Mouse (Mus musculus) heart, adult 2 months (tissue): ENCODE data around the gene Tmem107. TPM values are rescaled to one million over a fixed set of nuclear protein-coding genes. Genes with fewer than 3 reads are reported as not detected.

Experiments used
- DNase-seq, 2 experiments: peaks; one replicate each; pipeline ENCODE4 v3.0.0; 2021
- H3K27ac ChIP-seq: fragments of 200-600 bp; 2 replicates; pipeline ENCODE4 v1.8.1; 2022
- H3K27me3 ChIP-seq: fragments of 200-500 bp; 2 replicates; pipeline ENCODE4 v1.6.1; 2012; ENCODE audit warnings: mild to moderate bottlenecking, low read length, inconsistent platforms, mixed read lengths; ENCODE audit not compliant: control insufficient read depth, insufficient read depth
- H3K36me3 ChIP-seq: fragments of 200-500 bp; 2 replicates; pipeline ENCODE4 v1.6.1; 2012; ENCODE audit warnings: low read length, inconsistent platforms; ENCODE audit not compliant: control insufficient read depth, insufficient read depth
- H3K4me1 ChIP-seq: fragments of 200-500 bp; 2 replicates; pipeline ENCODE4 v1.6.1; 2011; ENCODE audit warnings: low read length; ENCODE audit not compliant: control insufficient read depth, insufficient read depth
- H3K4me3 ChIP-seq: fragments of 200-600 bp; 2 replicates; pipeline ENCODE4 v1.8.1; 2022
- H3K79me2 ChIP-seq: fragments of 200-500 bp; replicated peaks from 2 replicates; pipeline ENCODE4 v1.6.1; 2012; ENCODE audit warnings: mild to moderate bottlenecking, inconsistent platforms, low read length, moderate library complexity, mixed read lengths; ENCODE audit not compliant: control insufficient read depth, insufficient read depth
- H3K9ac ChIP-seq: fragments of 200-500 bp; 2 replicates; pipeline ENCODE4 v1.6.1; 2012; ENCODE audit warnings: low read depth, mild to moderate bottlenecking, control low read depth, inconsistent platforms, low read length, mixed read lengths
- CTCF ChIP-seq: fragments of 200-600 bp; IDR thresholded peaks from 2 replicates; pipeline ENCODE4 v1.8.1; 2022; ENCODE audit warnings: antibody characterized with exemption, mild to moderate bottlenecking, moderate library complexity
- EP300 ChIP-seq: fragments of 200-500 bp; IDR thresholded peaks from 2 replicates; pipeline ENCODE4 v1.6.1; 2011; ENCODE audit warnings: low read depth, low read length, control low read depth; ENCODE audit not compliant: insufficient read depth
- POLR2A ChIP-seq: fragments of 200-500 bp; IDR thresholded peaks from 2 replicates; pipeline ENCODE4 v1.6.1; 2011; ENCODE audit warnings: mild to moderate bottlenecking, low read depth, low read length, control low read depth; ENCODE audit not compliant: insufficient read depth
- WGBS: fragments of 180-500 bp; shearing (Covaris S2); methylation state at CpG from one replicate; pipeline ENCODE4 v1.1.7; 2018; 5-methylcytosine and 5-hydroxymethylcytosine counted together
- intact Hi-C: fragments of 180-260 bp; cut with DNase I; formaldehyde crosslinking; loops from one replicate; pipeline ENCODE4 v1.15.1; 2025
- polyA plus RNA-seq: library from polyadenylated mRNA; depleted of rRNA; stranded (reverse); fragments of >200 nt; gene quantifications from 2 replicates; pipeline ENCODE4 v1.2.3, GENCODE M21; 2012
- total RNA-seq, 2 experiments: library from RNA; stranded (reverse); gene quantifications; 2 replicates each; pipeline ENCODE4 v1.2.3; 2021

The Tmem107 gene
- total and polyA plus RNA-seq, 3 experiments: 5.6 to 15.9 (median 6.6) TPM

- peaks cover 6% of the 10 kb centered on the region for H3K36me3 ChIP-seq
- peaks cover 2% of the 10 kb centered on the region for H3K79me2 ChIP-seq
- DNase-seq: peak; percentile 8 to 19
- WGBS: 96% methylated on average over 14 of the region's 14 CpGs
- intact Hi-C loops: loop anchor here (10.0 kb wide), 1 partner anchor 302 kb away; no protein-coding TSS in a partner anchor
- no peaks in the 10 kb centered on the region for H3K27me3 ChIP-seq
- peaks cover 10% of the 10 kb centered on the region for H3K4me1 ChIP-seq
- TF ChIP-seq CTCF (no peak), EP300 (no peak), POLR2A (no peak; the same call in 1 of the 2 replicates)
- H3K4me3 ChIP-seq: no peak overlapping the region
- no peak overlapping the region for H3K9ac ChIP-seq
- H3K27ac ChIP-seq: no peak overlapping the region
Measured at GRCm38 (mm10) chr11:69103121-69103520, 32.5 kb downstream of the Tmem107 start.

- WGBS: 88% methylated on average over 15 of the region's 15 CpGs
- Histone ChIP-seq H3K27ac (no peak overlapping the region), H3K4me3 (no peak overlapping the region), H3K9ac (no peak overlapping the region), H3K4me1 (peaks cover 6% of the 10 kb centered on the region), H3K79me2 (peaks cover 2% of the 10 kb centered on the region), H3K27me3 (no peaks in the 10 kb centered on the region), H3K36me3 (peaks cover 6% of the 10 kb centered on the region)
- intact Hi-C loops: loop anchor here (10.0 kb wide), 1 partner anchor 301 kb away; no protein-coding TSS in a partner anchor
- TF ChIP-seq POLR2A: no peak
- TF ChIP-seq CTCF: no peak
- no peak for TF ChIP-seq EP300
- DNase-seq: peak; percentile 5 to 18
Measured at GRCm38 (mm10) chr11:69103531-69104435, 33.2 kb downstream of the Tmem107 start.

GRCm38 (mm10) chr11:69104487-69104886 is 33.9 kb downstream of the Tmem107 start:
- no peaks in the 10 kb centered on the region for H3K27me3 ChIP-seq
- no peak overlapping the region for H3K27ac ChIP-seq
- H3K4me3 ChIP-seq: no peak overlapping the region
- TF ChIP-seq CTCF (no peak), EP300 (no peak)
- peak; percentile 5 to 29 for DNase-seq
- H3K79me2 ChIP-seq: peaks cover 2% of the 10 kb centered on the region
- H3K4me1 ChIP-seq: peaks cover 6% of the 10 kb centered on the region
- intact Hi-C loops: loop anchor here (10.0 kb wide), 1 partner anchor 300 kb away; no protein-coding TSS in a partner anchor
- WGBS: 90% methylated on average over 14 of the region's 14 CpGs
- H3K9ac ChIP-seq: no peak overlapping the region
- H3K36me3 ChIP-seq: peaks cover 6% of the 10 kb centered on the region

- DNase-seq: no peak
Measured at GRCm38 (mm10) chr11:69105227-69105626, 34.6 kb downstream of the Tmem107 start.

GRCm38 (mm10) chr11:69105796-69106195 is 35.2 kb downstream of the Tmem107 start:
- Histone ChIP-seq H3K9ac (no peak overlapping the region), H3K79me2 (peaks cover 1% of the 10 kb centered on the region), H3K27ac (no peak overlapping the region), H3K4me1 (peaks cover 2% of the 10 kb centered on the region), H3K36me3 (peaks cover 1% of the 10 kb centered on the region), H3K27me3 (no peaks in the 10 kb centered on the region), H3K4me3 (no peak overlapping the region)
- WGBS: 69% methylated on average over 2 of the region's 2 CpGs
- DNase-seq: no peak
- TF ChIP-seq POLR2A (no peak), EP300 (no peak), CTCF (no peak)
- intact Hi-C loops: loop anchor here (10.0 kb wide), 1 partner anchor 299 kb away; no protein-coding TSS in a partner anchor

More at GRCm38 (mm10) chr11:69105227-69105626, 34.6 kb downstream of the Tmem107 start:
- Histone ChIP-seq H3K4me3 (no peak overlapping the region), H3K36me3 (peaks cover 6% of the 10 kb centered on the region), H3K4me1 (peaks cover 4% of the 10 kb centered on the region), H3K27me3 (no peaks in the 10 kb centered on the region), H3K9ac (no peak overlapping the region), H3K79me2 (peaks cover 2% of the 10 kb centered on the region), H3K27ac (no peak overlapping the region)
- intact Hi-C loops: loop anchor here (10.0 kb wide), 1 partner anchor 300 kb away; no protein-coding TSS in a partner anchor
- TF ChIP-seq EP300 (no peak), CTCF (no peak), POLR2A (no peak)
- 84% methylated on average over 6 of the region's 6 CpGs for WGBS

- Histone ChIP-seq H3K27ac (no peak overlapping the region), H3K4me3 (no peak overlapping the region), H3K36me3 (no peaks in the 10 kb centered on the region; the same call in 1 of the 2 replicates), H3K27me3 (no peaks in the 10 kb centered on the region), H3K4me1 (no peaks in the 10 kb centered on the region; the same call in 1 of the 2 replicates), H3K79me2 (no peaks in the 10 kb centered on the region), H3K9ac (no peak overlapping the region)
- intact Hi-C loops: loop anchor here (10.0 kb wide), 1 partner anchor 299 kb away; no protein-coding TSS in a partner anchor
- no peak for TF ChIP-seq CTCF
- no peak for TF ChIP-seq EP300
- no peak for TF ChIP-seq POLR2A
- DNase-seq: peak; percentile 7 to 22
- WGBS: 88% methylated on average over 11 of the region's 11 CpGs
Measured at GRCm38 (mm10) chr11:69106299-69106698, 35.7 kb downstream of the Tmem107 start.
